Mouse (Mus musculus): ENCODE data around the gene Ap3d1.

The Ap3d1 gene

DNA sequence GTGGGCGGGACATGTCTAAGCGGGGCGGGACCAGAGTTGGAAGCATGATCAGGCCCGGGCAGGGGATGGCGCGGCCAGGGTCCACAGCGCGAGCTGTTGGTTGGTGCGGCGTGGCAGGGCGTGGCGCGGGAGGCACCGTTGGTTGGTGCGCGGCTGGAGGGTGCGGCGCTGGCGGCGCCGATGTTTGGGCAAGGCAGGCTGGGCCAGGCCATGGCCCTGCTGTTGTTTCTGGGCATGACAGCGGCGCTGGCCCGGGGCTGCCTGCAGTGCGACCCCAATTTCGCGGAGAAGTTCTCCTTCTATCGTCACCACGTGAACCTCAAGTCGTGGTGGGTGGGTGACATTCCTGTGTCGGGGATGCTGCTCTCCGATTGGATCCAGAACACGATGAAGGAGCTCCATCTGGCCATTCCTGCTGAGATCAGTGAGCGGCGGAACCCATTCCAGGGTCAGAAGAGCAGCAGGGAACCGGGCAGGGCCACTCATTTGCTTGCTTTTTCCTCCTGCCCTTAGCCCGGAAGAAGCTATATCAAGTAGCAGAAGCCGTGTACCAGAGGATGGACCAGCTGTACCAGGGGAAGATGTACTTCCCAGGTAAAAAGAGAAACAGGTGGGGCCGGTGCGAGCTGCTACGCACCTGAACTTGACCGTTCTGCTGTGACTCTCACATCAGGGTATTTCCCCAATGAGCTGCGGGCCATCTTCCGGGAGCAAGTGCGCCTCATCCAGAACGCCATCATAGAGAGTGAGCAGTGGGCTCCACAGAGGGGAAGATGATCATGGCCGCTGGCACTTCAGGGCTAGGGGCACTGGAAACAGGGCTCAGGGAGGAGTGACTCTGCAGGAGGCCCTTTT lies 39.3 kb downstream of the Ap3d1 start:
- peak; percentile 96 to 98 for DNase-seq

DNA sequence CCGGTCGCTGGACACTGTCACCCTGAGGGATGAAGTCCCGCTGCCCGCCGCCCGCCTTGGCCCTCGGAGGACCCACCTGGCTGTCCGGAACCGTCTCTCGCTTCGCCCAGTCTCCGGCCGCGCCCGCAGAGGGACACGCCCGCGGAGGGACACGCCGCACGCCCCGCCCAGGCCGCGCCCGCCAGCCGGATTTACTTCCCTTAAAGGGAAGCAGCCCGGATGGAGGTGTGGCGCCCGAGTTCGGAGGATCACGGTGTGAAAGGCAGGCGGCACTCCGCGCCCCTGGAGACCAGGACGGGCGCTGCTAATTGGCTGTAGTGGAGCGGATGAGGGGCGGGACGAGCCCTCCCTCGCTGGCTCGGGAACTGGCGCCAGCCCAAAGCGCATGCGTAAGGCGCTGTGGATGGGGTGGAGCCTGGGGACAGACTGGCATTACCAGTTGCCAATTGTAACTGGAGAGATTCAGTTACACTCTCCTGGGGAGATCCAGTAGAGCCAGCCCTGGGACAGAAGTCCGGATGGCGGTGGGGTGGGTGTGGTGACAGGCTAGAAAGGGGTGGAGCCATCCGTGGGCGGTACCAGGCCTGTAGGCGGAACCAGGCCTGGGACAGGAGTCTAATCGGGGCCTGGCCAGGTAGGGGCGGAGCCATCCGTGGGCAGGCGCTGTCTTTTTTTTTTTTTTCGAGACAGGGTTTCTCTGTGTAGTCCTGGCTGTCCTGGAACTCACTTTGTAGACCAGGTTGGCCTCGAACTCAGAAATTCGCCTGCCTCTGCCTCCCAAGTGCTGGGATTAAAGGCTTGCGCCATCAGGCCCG lies 40.1 kb downstream of the Ap3d1 start, which contains the start of the genes Mob3a and Izumo4:
Mob3a (minus strand) TSS at position 257 of the 815 bp plus-strand sequence.
Izumo4 (plus strand) TSS at position 464 of the 815 bp plus-strand sequence.
- peak; percentile 98 to 99 for DNase-seq

DNA sequence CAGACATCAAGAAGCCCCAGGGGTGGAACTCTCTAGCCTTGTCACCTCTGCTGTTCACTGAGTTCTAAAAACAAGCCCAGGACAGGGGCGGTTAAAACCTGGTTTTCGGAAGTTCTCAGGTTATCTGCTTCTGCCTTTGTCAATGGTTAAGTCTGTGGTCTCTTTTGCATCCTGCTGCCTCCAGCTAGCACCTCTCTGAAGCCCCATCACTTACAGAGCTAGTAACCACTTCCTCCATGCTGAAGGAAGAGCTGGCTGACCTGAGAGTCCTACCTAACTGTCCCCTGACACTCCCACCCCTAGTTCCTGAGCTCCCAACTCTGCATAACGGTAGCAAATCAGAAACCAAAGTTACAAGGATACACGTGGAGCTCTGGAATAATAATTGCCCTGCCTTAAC lies 41.3 kb downstream of the Ap3d1 start:
- DNase-seq = no peak

DNA sequence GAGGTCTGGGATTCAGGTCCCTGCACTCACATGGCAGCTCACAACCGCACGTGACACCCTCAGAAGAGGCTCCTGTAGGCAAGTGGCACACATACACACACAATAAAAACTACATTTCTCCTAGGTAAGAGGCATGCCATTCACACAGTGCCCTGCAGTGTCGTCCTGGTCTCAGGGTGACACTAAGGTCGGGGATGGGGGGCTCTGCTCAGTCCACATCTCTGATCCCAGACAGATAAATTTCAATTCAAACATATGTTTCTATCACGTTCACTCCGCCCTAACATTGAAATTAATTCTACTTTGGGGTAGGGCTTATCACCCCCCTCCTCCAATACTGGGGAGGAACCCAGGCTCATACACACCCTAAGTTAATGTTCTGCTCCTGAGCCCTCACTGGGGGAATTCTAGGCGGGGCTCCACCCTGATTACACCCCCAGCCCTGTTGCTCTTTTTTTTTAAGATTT lies 42.0 kb downstream of the Ap3d1 start:
- DNase-seq = no peak

DNA sequence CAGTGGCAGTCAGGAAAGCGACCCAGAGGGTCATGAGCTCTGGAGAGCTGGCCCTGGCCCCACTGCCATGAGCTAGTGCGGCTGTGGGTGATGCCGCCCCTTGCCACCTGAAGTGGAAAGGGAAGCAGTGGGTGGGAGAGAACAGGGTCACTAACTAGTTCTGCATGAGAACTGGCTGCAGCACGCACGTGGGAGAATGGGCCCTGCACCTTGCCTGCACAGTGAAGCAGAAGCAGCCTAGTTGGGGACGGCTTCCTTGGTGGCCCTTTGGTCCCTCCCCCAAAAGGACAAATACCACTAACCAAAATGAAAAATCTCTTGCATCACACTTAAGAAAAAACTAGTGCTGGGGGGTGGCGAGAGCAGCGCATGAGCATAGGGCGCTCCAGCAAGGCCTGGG lies 43.5 kb downstream of the Ap3d1 start:
- DNase-seq = no peak

DNA sequence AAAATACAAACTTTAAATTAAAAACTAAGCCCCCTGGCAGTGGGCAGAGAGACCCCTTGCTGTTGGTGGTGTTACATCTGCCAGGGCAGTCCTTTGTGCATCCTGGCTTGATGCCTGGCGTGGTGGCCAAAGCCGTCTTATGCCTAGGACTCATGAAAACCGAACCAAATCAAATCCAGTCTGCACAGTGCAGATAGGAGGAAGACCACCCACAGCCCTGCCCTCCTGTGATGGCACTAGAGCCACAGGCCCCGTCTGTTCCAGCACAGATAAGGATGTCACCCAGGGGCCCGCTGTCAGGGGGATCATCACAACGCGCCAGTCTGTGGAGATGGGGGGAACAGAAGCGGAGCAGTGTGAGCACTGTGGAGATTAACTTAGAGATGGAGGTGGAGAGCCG lies 44.3 kb downstream of the Ap3d1 start:
- no peak for DNase-seq

DNA sequence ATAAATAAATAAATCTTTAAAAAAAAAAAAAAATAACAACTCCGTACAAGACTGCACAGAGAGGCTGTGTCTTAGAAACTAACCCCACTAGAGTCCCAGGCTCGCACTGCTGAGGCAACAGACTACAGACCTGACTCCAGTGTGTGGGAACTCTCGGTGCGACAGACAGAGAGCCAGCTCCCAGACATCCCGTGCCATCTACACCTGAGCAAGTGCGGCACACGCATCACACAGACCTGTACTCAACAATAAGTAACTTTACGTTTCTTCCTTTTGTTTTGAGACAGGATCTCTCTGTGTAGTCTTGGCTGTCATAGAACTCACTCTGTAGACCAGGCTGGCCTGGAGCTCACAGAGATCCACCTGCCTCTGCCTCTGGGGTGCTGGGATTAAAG lies 44.7 kb downstream of the Ap3d1 start:
- no peak for DNase-seq

GRCm38 (mm10) chr10:80696502-80697392 lies 45.3 kb downstream of the Ap3d1 start:
- DNase-seq = no peak

GRCm38 (mm10) chr10:80695801-80696501 lies 46.1 kb downstream of the Ap3d1 start:
- DNase-seq = no peak

GRCm38 (mm10) chr10:80695186-80695585 lies 46.9 kb downstream of the Ap3d1 start:
- DNase-seq = peak; percentile 26 to 49

DNA sequence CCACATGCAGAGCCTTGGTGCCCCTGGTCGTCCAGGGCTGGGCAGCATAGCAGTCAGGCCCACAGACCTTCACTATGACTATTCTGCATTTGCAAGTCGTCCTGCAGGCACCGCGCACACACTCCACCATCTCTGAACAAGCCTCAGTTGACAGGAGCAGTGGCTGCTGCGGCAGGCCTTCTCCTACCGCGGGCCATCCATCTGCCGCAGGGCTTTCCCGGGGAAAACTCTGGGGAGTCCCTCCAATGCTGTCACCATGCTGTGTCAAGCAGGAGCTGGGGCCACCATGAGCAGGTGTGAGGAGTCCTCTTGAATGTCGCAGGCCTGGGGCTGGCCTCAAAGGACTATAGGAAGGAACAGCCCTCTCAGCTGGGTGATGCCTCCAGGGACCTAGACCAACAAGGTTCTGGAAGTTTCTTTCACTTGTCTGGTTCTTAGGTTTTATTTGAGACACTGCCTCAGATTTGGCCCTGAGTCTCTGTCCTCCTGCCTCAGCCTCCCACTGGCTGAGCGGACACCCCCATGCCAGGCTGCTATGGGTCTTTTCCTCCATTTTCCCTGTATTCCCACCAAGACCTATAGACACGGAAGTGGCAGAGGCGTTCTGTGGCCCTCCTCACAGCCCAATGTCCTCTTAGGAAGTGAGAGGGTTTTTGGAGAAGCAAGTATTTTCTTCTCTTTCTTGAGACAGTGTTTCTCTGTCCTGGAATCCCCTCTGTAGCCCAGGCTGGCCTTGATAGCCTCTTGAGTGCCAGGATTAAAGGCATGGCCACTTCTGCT lies 47.7 kb downstream of the Ap3d1 start:
- no peak for DNase-seq

DNA sequence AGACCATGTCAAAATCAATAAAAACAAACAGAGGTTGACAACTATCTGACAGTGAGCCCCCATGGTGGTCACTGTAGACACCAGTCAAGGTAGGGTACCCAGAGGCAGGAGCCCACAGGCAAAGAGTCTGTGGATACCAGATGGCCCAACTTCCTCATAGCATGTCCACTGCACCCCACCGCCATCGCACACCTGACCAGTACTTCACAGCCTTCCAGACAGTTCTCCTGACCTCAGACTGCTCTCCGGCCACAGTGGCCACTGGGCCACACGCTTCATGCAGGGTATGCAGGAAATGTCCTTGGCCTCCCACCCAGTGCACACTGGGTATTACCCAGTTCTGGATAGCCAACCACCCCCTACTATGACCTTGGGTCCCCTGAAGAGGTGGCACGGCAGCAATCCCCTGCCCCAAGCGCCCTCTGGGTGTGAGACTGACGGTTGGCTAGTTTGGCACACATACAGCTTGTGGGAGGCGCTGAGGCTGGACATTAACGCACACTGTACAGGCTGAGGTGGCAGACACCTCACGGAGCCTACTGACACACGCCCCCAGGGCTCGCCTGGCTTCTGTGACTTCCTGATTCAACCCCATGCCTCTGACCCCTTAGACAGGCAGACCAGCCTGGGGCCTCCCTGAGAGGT lies 48.5 kb downstream of the Ap3d1 start:
- DNase-seq = peak in 1 of 2 experiments; percentile 38

DNA sequence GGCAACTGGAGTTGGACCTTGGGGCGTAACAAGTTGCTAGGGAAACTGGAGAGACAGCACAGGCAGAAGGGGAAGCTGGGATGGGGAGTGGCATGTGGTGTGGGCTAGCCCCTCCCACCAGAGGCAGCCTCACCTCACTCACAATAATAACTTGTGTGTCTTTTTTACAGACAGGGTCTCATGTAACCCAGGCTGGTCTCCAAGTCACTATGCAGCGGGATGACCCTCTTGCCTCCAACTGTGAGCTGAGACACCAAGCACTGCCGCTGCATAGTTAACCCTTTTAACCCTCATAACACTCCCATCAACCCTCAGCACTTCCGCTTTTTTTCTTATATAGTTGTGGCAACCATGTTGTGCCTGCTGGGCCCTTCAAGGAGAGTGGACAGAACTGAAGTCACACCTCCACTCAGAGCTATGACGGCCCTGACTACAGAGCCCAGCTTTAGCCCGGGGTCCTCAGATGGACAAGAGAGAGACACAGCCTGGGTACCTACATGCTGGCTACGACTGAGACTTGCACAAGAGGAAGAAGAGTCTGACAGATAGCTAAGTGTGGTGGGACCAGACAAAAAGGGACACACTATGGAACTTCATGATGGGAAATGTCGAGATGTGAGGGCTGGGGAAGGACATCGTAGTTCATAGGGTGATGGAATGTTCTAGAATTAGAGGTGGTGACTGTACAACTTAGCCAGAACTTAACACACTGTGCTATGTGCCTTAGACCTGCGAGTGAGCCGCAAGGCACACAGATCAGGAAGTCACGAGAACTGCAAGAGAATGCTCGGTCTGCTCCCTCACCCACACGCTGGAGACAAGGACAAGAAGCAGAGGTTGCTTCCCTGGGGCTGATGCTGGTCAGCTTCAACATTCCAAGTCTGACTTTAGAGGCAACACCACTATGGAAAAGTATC lies 49.6 kb downstream of the Ap3d1 start:
- DNase-seq = no peak

DNA sequence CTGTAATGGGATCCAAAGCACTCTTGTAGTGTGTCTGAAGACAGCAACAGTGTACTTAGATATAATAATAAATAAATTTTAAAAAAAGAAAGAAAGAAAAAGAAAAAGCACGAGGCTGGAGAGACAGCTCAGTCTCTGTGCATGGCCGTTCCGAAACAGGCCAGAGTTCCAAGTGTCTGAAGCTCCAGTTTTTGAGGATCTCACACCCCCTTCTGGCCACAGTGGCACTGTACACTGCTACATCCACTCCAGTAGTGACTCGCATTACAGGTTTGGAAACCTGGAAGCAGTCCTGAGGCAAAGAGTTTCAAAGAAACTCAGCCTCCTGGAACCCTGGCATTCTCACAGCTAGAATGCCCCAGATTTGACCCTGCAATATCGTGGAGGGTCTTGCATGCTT lies 54.2 kb downstream of the Ap3d1 start:
- DNase-seq = peak; percentile 81 to 89

- DNase-seq = no peak
These were observed 55.4 kb downstream of the Ap3d1 start for GRCm38 (mm10) chr10:80686617-80687016.

DNA sequence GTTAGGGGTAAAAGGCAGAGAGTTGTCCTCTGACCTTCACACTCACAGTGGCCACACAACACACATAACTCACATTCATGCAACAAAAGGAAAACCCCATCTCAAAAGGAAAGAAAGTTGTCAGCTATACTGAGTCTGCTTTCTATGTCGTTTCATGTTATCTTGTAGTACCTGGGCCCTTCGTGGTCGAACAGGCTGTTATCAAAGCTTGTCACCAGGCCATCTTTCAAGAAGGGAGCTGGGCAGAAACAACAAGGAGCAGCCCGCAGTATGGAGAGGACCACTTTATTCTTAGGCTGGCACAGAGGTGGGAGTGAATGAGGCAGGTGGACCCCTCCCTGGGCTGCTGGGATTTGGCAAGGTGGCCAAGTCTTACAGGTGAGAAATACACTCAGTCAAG lies 57.1 kb downstream of the Ap3d1 start:
- DNase-seq = no peak

GRCm38 (mm10) chr10:80684214-80684613 lies 57.9 kb downstream of the Ap3d1 start:
- DNase-seq = peak; percentile 78 to 86

- DNase-seq = no peak
These were observed 58.4 kb downstream of the Ap3d1 start for GRCm38 (mm10) chr10:80683647-80684046.

GRCm38 (mm10) chr10:80682003-80682402 lies 60.1 kb downstream of the Ap3d1 start:
- DNase-seq = no peak

All from kidney, postnatal 4 days (tissue).